Mouse (Mus musculus): ENCODE results near the gene Fstl4. TPM values are rescaled to one million over a fixed set of nuclear protein-coding genes. Genes with fewer than 3 reads are reported as not detected.

Fstl4 gene
- total and polyA plus RNA-seq, 3 experiments: 1.5 to 4.0 (median 3.0) TPM

GRCm38 (mm10) chr11:53000226-53000625 is 235.8 kb downstream of the Fstl4 start:
- H3K4me1 ChIP-seq (ENCODE audit: control insufficient read depth, insufficient read depth, low read length): no peaks in the 10 kb centered on the region
- H3K27me3 ChIP-seq (ENCODE audit: control insufficient read depth, insufficient read depth, low read length): no peaks in the 10 kb centered on the region
- intact Hi-C loops (cut with DNase I): no loop called here
- no peaks in the 10 kb centered on the region for H3K79me2 ChIP-seq (replicated peaks; ENCODE audit: control insufficient read depth, insufficient read depth, low read length)
- TF ChIP-seq CTCF (IDR thresholded peaks at IDR 0.05): no peak
- no peak for TF ChIP-seq POLR2A (IDR thresholded peaks at IDR 0.05; ENCODE audit: insufficient read depth, low read depth, low read length)
- no peak for TF ChIP-seq EP300 (IDR thresholded peaks at IDR 0.05; ENCODE audit: insufficient read depth, low read depth, low read length)
- no peak for DNase-seq
- WGBS: 89% methylated on average over 11 of the region's 11 CpGs
- no peak overlapping the region for H3K9ac ChIP-seq (ENCODE audit: low read depth, low read length)
- no peak overlapping the region for H3K27ac ChIP-seq
- no peaks in the 10 kb centered on the region for H3K36me3 ChIP-seq (ENCODE audit: control insufficient read depth, insufficient read depth, low read length)
- no peak overlapping the region for H3K4me3 ChIP-seq

- no peaks in the 10 kb centered on the region for H3K27me3 ChIP-seq (ENCODE audit: control insufficient read depth, insufficient read depth, low read length)
- H3K36me3 ChIP-seq (ENCODE audit: control insufficient read depth, insufficient read depth, low read length): no peaks in the 10 kb centered on the region
- no peak overlapping the region for H3K27ac ChIP-seq
- no peak overlapping the region for H3K4me3 ChIP-seq
- H3K79me2 ChIP-seq (replicated peaks; ENCODE audit: control insufficient read depth, insufficient read depth, low read length): no peaks in the 10 kb centered on the region
- no peaks in the 10 kb centered on the region for H3K4me1 ChIP-seq (ENCODE audit: control insufficient read depth, insufficient read depth, low read length)
- no peak overlapping the region for H3K9ac ChIP-seq (ENCODE audit: low read depth, low read length)
- DNase-seq: no peak
- intact Hi-C loops (cut with DNase I): no loop called here
- TF ChIP-seq EP300 (IDR thresholded peaks at IDR 0.05; ENCODE audit: insufficient read depth, low read depth, low read length) (no peak), POLR2A (IDR thresholded peaks at IDR 0.05; ENCODE audit: insufficient read depth, low read depth, low read length) (no peak), CTCF (IDR thresholded peaks at IDR 0.05) (no peak)
- WGBS: 70% methylated on average over 7 of the region's 7 CpGs
Measured at GRCm38 (mm10) chr11:53003361-53003760, 238.9 kb downstream of the Fstl4 start.

- TF ChIP-seq POLR2A (IDR thresholded peaks at IDR 0.05; ENCODE audit: insufficient read depth, low read depth, low read length): no peak
- TF ChIP-seq CTCF (IDR thresholded peaks at IDR 0.05): no peak
- TF ChIP-seq EP300 (IDR thresholded peaks at IDR 0.05; ENCODE audit: insufficient read depth, low read depth, low read length): no peak
- H3K79me2 ChIP-seq (replicated peaks; ENCODE audit: control insufficient read depth, insufficient read depth, low read length): no peaks in the 10 kb centered on the region
- no peaks in the 10 kb centered on the region for H3K27me3 ChIP-seq (ENCODE audit: control insufficient read depth, insufficient read depth, low read length)
- H3K27ac ChIP-seq: no peak overlapping the region
- no peaks in the 10 kb centered on the region for H3K36me3 ChIP-seq (ENCODE audit: control insufficient read depth, insufficient read depth, low read length)
- no peak overlapping the region for H3K9ac ChIP-seq (ENCODE audit: low read depth, low read length)
- no peak for DNase-seq
- intact Hi-C loops (cut with DNase I): no loop called here
- no peaks in the 10 kb centered on the region for H3K4me1 ChIP-seq (ENCODE audit: control insufficient read depth, insufficient read depth, low read length)
- 68% methylated on average over 9 of the region's 9 CpGs for WGBS
- H3K4me3 ChIP-seq: no peak overlapping the region
Measured at GRCm38 (mm10) chr11:53003811-53004210, 239.4 kb downstream of the Fstl4 start.

GRCm38 (mm10) chr11:53009597-53009996 is 245.2 kb downstream of the Fstl4 start:
- no peak overlapping the region for H3K4me3 ChIP-seq
- 66% methylated on average over 7 of the region's 7 CpGs for WGBS
- no peaks in the 10 kb centered on the region for H3K27me3 ChIP-seq (ENCODE audit: control insufficient read depth, insufficient read depth, low read length)
- no peak overlapping the region for H3K27ac ChIP-seq
- no peaks in the 10 kb centered on the region for H3K79me2 ChIP-seq (replicated peaks; ENCODE audit: control insufficient read depth, insufficient read depth, low read length)
- no peak overlapping the region for H3K9ac ChIP-seq (ENCODE audit: low read depth, low read length)
- no peaks in the 10 kb centered on the region for H3K4me1 ChIP-seq (ENCODE audit: control insufficient read depth, insufficient read depth, low read length)
- no peak for DNase-seq
- no peak for TF ChIP-seq EP300 (IDR thresholded peaks at IDR 0.05; ENCODE audit: insufficient read depth, low read depth, low read length)
- TF ChIP-seq POLR2A (IDR thresholded peaks at IDR 0.05; ENCODE audit: insufficient read depth, low read depth, low read length): no peak
- TF ChIP-seq CTCF (IDR thresholded peaks at IDR 0.05): no peak
- intact Hi-C loops (cut with DNase I): no loop called here
- H3K36me3 ChIP-seq (ENCODE audit: control insufficient read depth, insufficient read depth, low read length): no peaks in the 10 kb centered on the region

GRCm38 (mm10) chr11:53011996-53012505 is 247.6 kb downstream of the Fstl4 start:
- no peaks in the 10 kb centered on the region for H3K79me2 ChIP-seq (replicated peaks; ENCODE audit: control insufficient read depth, insufficient read depth, low read length)
- no peak overlapping the region for H3K4me3 ChIP-seq
- H3K27ac ChIP-seq: no peak overlapping the region
- no peak for TF ChIP-seq POLR2A (IDR thresholded peaks at IDR 0.05; ENCODE audit: insufficient read depth, low read depth, low read length)
- TF ChIP-seq EP300 (IDR thresholded peaks at IDR 0.05; ENCODE audit: insufficient read depth, low read depth, low read length): no peak
- TF ChIP-seq CTCF (IDR thresholded peaks at IDR 0.05): no peak
- no peaks in the 10 kb centered on the region for H3K36me3 ChIP-seq (ENCODE audit: control insufficient read depth, insufficient read depth, low read length)
- H3K9ac ChIP-seq (ENCODE audit: low read depth, low read length): no peak overlapping the region
- WGBS: 79% methylated on average over 6 of the region's 6 CpGs
- no peak for DNase-seq
- no peaks in the 10 kb centered on the region for H3K4me1 ChIP-seq (ENCODE audit: control insufficient read depth, insufficient read depth, low read length)
- no peaks in the 10 kb centered on the region for H3K27me3 ChIP-seq (ENCODE audit: control insufficient read depth, insufficient read depth, low read length)
- intact Hi-C loops (cut with DNase I): no loop called here

GRCm38 (mm10) chr11:53013906-53014305 is 249.5 kb downstream of the Fstl4 start:
- H3K4me3 ChIP-seq: no peak overlapping the region
- DNase-seq: no peak
- no peak for TF ChIP-seq CTCF (IDR thresholded peaks at IDR 0.05)
- no peaks in the 10 kb centered on the region for H3K36me3 ChIP-seq (ENCODE audit: control insufficient read depth, insufficient read depth, low read length)
- no peak overlapping the region for H3K9ac ChIP-seq (ENCODE audit: low read depth, low read length)
- 73% methylated on average over 5 of the region's 5 CpGs for WGBS
- no peaks in the 10 kb centered on the region for H3K27me3 ChIP-seq (ENCODE audit: control insufficient read depth, insufficient read depth, low read length)
- H3K4me1 ChIP-seq (ENCODE audit: control insufficient read depth, insufficient read depth, low read length): no peaks in the 10 kb centered on the region
- intact Hi-C loops (cut with DNase I): no loop called here
- no peaks in the 10 kb centered on the region for H3K79me2 ChIP-seq (replicated peaks; ENCODE audit: control insufficient read depth, insufficient read depth, low read length)
- H3K27ac ChIP-seq: no peak overlapping the region
